Mouse (Mus musculus): ENCODE results near the gene Phpt1.
A peak's percentile ranks its signal among the peaks of the same experiment; 100 is the strongest.

Phpt1 gene

GRCm38 (mm10) chr2:25574579-25575431 lies at the start of gene Phpt1, which contains the start of gene Mamdc4:
TSS of gene Phpt1 (minus strand) at chr2:25575224.
TSS of gene Mamdc4 (minus strand) at chr2:25574845.
- peak; percentile 98 to 99 for DNase-seq

- DNase-seq = peak; percentile 95 to 97
Observed at GRCm38 (mm10) chr2:25621229-25622200, 46.5 kb upstream of the Phpt1 start, which contains the start of gene Tmem141. TSS of gene Tmem141 (minus strand) at chr2:25622005.

DNA sequence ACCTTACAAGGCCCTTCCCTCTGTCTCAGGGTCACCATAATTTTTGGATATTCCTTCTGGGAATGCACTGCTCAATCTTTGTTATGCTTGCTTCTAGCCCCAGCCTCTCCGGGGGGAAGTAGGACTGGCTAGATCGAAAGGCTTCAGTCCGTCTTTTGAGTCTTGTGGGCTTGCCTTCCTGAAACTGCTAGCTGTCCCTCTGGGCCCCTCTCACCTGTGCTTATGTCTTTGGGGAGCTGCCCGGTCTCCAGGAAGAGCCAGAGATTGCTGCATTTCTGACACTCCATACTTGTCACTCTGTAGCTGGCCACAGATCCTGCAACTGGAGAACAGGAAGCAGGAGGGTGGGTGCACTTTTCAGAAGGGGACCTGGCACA lies 45.8 kb upstream of the Phpt1 start:
- DNase-seq = no peak

DNA sequence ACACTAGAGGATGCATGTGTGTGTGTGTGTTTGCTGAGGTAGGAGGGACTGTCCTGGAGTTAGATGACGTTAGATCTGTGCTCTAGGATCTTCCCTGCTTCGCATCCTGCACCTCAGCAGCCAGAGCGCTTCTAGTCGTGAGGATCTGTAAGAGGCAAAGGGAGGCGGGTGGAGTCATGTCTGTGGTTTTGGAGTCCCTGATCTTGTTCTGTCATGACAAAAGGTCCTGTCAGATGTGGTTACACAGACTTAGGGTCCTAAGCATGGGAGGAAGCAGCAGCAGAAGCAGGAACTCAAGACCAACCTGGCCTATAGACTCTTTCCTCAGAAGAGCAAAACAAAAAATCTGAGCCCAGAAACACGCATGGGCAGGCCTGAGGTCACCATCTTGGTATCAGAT lies 45.4 kb upstream of the Phpt1 start:
- DNase-seq = no peak

- DNase-seq = no peak
Observed at GRCm38 (mm10) chr2:25617578-25617977, 42.6 kb upstream of the Phpt1 start, which contains the start of gene Ccdc183. TSS of gene Ccdc183 (minus strand) at chr2:25617678.

DNA sequence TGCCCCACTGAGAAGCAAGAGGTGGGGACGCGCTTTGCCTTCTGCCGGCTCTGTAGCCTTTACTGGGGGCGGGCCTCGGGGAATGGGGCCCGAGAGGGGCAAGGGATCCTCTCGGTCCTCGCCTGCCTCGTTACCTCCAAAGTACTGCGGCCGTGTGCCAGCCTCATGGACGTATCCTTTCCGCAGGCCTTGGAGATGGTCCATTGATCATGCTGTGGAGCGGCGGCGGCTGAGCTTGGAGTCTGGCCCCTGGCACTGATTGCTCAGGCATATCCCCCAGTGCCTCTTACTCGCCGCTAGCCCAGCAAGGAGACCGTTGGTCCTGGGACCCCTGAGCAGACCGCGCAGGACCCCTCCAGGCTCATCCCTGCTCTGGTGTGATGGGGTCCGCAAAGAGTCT lies 41.4 kb upstream of the Phpt1 start:
- DNase-seq = peak in 1 of 2 experiments; percentile 15

DNA sequence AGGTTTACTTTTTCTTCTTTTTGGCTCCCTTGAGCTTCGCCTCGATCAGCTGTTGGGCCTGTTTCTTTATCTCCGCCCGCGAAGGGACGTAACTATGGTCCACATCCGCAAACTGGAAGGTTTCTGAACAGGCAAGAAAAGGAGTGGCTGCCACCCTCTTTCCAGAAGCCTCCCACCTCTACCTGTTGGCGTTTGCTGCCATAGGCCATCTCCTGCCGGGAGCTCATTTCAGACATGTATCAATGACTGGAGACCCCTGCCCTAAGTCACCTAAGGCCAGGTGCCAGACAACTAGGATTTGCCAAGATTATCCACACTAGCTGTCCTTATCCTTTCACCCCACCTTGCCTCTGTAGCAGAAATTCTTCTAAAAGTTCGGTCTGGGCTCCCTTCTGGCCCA lies 33.6 kb upstream of the Phpt1 start:
- DNase-seq = no peak

GRCm38 (mm10) chr2:25607761-25608622 lies 33.0 kb upstream of the Phpt1 start, which contains the start of gene Rabl6:
TSS of gene Rabl6 (minus strand) at chr2:25608521.
- peak; percentile 90 to 94 for DNase-seq

- no peak for DNase-seq
Observed at GRCm38 (mm10) chr2:25602526-25602925, 27.5 kb upstream of the Phpt1 start.

GRCm38 (mm10) chr2:25600037-25600436 lies 25.0 kb upstream of the Phpt1 start:
- no peak for DNase-seq

DNA sequence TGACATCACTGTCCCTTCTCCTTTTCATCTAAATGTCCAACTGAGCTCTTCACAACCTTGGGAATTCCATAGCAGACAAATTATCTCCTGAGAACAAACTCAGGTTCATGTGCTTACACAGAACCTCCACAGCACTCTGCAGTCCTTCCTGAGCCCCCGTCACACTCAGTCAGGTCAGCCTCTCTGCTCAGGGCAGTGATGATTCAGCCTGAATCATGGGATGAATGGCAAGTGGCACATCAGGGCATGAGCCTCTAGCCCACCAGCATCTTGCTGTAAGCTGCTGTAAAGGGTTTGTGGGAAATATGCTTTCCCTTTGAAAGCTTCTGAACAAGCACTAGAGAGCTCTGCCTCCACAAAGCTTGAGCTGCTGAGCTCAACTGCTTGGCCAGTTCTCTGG lies 23.7 kb upstream of the Phpt1 start:
- no peak for DNase-seq

DNA sequence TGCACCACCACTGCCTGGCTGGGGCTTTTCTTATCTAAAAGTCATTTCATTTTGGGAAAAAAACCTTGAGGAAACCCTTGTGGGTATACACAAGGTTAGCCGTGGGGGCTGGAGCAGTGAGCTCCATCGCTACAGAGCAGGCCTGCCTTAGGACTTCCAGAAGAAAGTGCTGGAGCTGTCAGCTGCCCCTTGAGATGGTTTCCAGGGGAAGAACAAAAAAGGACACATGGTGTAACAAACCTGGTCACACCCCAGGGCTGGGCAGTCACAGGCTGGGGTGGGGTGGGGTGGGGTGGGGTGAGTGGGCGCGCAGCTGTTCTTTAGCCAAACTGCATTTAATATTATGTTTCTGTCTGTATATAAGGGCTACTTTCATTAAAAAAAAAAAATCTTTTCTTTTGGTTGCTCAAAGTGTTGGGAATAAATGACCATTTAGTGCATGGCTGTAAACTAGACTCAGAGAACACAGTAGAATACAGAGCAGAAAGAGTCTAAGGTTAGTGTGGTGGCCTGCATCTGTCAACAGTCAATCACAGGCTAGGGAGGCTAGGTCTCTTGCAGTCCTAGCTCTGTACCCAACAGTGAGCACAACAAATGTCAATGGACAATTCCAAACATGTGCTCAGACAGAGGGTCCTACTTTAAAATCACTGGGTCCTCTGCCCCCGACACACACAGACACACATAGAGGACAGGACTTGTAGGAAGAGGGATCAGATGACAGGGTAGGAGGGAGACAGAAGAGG lies 21.9 kb upstream of the Phpt1 start:
- DNase-seq = no peak

- peak in 1 of 2 experiments; percentile 76 for DNase-seq
Observed at GRCm38 (mm10) chr2:25591863-25592262, 16.8 kb upstream of the Phpt1 start.

DNA sequence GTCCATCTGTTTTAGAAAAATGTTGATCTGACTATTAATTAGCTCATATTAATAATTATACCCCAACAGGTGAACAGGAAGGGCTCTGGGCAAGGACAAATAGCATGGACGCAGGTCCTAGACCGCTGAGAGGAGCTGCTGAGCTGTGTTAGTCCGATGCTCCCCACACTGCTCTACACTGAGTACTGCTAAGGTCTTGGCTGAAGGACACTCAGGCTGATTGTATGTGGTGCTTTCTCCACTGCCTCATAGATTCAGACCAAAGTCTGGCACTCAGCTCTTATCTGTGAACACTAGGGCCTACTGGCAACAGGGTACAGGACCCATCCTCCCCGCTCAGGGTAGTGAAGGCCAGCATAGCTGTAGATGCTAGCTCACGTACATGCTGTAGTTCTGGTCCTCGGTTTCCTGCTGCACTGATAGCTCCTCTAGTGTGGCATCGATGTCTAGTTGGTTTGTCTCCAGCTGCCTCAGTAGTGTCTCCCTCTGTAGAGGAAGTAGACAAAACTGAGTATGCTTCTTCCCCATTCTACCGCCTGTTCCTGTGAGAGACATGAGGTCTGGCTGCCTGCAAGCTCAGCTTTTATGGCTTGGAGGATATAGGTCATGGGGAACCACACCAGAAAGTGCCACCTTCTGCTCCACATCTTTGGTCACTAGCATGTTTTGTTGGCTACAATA lies 13.3 kb upstream of the Phpt1 start:
- DNase-seq = no peak

DNA sequence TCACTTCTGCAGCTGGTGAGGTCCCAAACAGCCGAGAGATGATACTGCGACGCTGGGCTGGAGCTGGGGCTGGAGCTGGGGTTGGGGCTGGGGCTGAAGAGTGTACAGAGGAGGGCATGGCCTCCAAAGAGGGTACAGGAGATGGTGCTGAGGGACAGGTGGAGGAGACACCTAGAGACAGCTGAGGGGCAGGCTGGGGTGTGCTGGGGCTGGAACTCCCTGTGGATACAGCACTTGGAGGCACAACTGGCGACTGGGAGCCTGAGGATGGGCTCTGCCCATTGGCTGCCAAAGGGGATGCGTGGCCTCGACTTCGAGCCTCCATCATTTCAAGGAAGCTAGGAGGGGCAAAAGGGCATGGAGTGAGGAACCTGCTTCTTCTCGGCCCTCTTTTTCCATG lies 12.3 kb upstream of the Phpt1 start:
- DNase-seq = no peak

- no peak for DNase-seq
Observed at GRCm38 (mm10) chr2:25585601-25586000, 10.6 kb upstream of the Phpt1 start.

DNA sequence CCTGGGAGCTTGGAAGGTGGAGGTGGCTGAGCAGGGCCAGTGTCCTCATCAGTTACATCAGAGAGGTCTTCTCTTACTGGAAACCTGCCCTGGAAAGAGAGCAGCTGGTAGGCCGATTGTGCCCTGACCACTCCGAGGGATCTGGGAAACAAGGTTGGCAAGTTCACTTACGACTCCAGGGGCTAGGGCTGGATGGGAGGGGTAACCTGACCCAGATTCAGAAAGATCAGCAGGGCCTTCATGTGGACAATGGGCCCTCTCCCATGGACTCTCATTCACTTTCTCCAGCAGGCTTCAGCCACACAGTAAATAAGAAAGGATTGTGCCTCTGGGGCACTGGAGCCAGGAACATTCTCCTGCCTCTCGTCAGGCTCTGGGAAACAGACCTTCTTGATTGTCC lies 9.8 kb upstream of the Phpt1 start:
- no peak for DNase-seq

GRCm38 (mm10) chr2:25584152-25584551 lies 9.1 kb upstream of the Phpt1 start:
- no peak for DNase-seq

- no peak for DNase-seq
Observed at GRCm38 (mm10) chr2:25583571-25583970, 8.5 kb upstream of the Phpt1 start.

GRCm38 (mm10) chr2:25583120-25583481 lies 8.1 kb upstream of the Phpt1 start:
- DNase-seq = no peak

Data from kidney, postnatal 36 days (tissue).